Mouse (Mus musculus) heart, postnatal 0 days (tissue): Measurements from ENCODE around the gene Ptprb.

Source experiments
- CTCF ChIP-seq: IDR thresholded peaks from 2 replicates; pipeline ENCODE4 v1.5.1; 2016; ENCODE audit warnings: antibody characterized with exemption, control low read depth, low read depth
- EP300 ChIP-seq: IDR thresholded peaks from 2 replicates; pipeline ENCODE4 v1.6.1; 2016; ENCODE audit warnings: antibody characterized with exemption, low read depth

- TF ChIP-seq CTCF, result no peak
- no peak for TF ChIP-seq EP300
These were observed 109.1 kb downstream of the Ptprb start for GRCm38 (mm10) chr10:116384401-116384800.
